In genomic region chr1:178182251-178182650, GRCm38 (mm10) we compare ENCODE assay signal across 14 mouse cellular contexts.
"Had no signal": no experiment of that assay in that cellular context is flagged by ENCODE, and none has a peak within 500 bp of the region (broad histone marks: within the 10 kb centered on the region; RNA-seq: fewer than 3 reads in every experiment).

No protein-coding gene starts in this region.

- ATAC-seq: liver, postnatal 0 days; lung, postnatal 0 days; midbrain, embryonic 13.5 days; midbrain, embryonic 15.5 days had no signal

- DNase-seq: liver, postnatal 0 days; lung, adult 2 months; lung, postnatal 14 days; lung, postnatal 36 days; right cerebral cortex, adult 18-20 months; right cerebral cortex, postnatal 25 days; right cerebral cortex, postnatal 4 days; spleen, adult 18-20 months; thymus, adult 18-20 months; thymus, postnatal 14 days; thymus, postnatal 36 days had no signal
